Mouse (Mus musculus) MEL (cell line): Measurements from ENCODE around the gene Ptprf.

Experiments used
- GATA1 ChIP-seq: IDR thresholded peaks from 2 replicates; pipeline ENCODE4 v1.6.1; 2011; ENCODE audit warnings: low read depth, low read length, improper control_type of control experiment
- MAFK ChIP-seq: IDR thresholded peaks from 2 replicates; pipeline ENCODE4 v1.6.1; 2011; ENCODE audit warnings: low read depth, mild to moderate bottlenecking, low read length, improper control_type of control experiment, borderline replicate concordance
- NRF1 ChIP-seq: IDR thresholded peaks from 2 replicates; pipeline ENCODE4 v1.6.1; 2014; ENCODE audit warnings: low read depth, mild to moderate bottlenecking, inconsistent platforms, low read length, improper control_type of control experiment, moderate library complexity; ENCODE audit not compliant: poor library complexity, insufficient read depth, severe bottlenecking

DNA sequence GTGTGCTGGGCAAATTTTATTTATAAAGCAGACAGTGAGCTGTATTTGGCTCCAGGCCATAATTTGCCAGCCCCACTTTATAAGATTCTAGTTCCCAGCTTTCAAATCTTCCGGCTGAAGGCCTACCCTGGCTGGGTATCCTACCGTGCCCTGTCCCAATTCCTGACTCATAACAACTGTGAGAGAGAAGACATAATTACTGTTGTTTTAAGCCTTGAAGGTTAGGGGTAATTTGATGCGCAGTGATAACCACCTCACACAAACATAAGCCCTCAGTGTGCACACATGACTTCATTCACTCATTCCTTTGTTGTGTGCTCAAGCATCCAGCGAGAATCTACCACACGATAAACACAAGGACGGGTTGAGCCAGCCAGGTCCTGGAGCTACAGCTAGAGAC, 71.7 kb downstream of the Ptprf start:
- TF ChIP-seq NRF1, result no peak
- TF ChIP-seq MAFK, result no peak
- TF ChIP-seq GATA1, result no peak
